Mouse (Mus musculus): ENCODE measurements around the gene Maml3.

DNA sequence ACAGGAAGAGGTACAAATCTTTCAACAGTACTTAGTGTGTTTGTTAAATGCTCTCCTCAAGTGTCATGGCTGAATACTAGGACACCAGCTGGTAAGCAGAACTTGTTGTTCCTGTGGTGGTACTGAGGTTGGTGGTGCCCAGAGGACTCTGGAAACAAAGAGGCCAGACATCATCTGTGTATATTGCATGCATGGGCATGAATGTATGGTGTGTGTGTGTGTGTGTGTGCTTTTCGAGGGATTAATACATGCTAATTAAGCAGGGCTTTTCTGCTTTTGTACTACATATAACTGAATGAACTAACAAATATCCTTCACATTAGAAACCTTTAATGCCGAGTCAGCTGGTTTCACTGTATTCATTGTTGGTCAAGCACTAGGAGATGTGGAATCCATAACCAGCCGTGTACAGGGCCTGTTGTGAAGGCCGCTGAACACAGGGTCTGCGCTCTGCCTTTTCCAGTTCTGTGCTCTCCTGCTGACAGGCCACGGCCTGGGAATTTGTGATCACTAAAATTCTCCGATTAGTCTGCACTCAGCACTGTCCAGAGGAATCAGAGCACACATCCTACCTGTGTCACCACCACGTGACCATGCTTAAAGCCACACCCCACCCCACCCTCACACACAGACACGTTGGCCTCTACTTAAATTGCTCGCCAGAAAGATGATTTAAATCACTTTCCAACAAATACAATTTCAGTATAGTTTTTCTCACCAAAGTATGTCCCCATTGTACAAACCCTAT is 197.6 kb downstream of the Maml3 start:
- TF ChIP-seq CTCF (IDR thresholded peaks at IDR 0.05; ENCODE audit: borderline replicate concordance, extremely low read depth, insufficient read depth, insufficient read length) (no peak), POLR2A (IDR thresholded peaks at IDR 0.05; ENCODE audit: borderline replicate concordance, extremely low read depth, insufficient read depth, insufficient read length, poor library complexity, severe bottlenecking) (no peak)

Data from brain, embryonic 14.5 days (tissue).